33 mouse cellular contexts compared by ENCODE assay signal in the genomic region with DNA sequence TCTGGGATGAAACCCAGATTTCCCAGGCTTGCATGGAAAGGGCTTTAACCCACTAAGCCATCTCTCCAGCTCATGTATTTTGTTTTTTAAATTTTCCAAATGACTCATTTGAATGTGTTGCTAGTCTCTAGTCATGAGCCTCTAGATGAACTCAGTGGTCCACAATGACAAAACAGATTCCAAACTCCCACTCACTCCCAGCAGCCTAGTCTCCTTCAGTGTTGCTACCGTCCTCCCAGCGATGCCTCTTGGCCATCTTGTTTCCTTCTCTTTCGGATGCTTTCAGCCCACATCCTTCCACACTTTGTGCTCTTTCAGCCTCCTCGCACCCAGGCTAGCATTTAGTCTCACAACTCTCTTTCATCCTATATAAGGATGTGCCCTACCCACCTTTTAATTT. TPM values are rescaled to one million over a fixed set of nuclear protein-coding genes. Genes with fewer than 3 reads are reported as not detected.
A peak's percentile ranks its signal among the peaks of the same experiment; 100 is the strongest.
DNase-seq lines count a peak whose midpoint lies in the region; ATAC-seq lines count a peak whose summit lies in the region.
"Had no signal": no experiment of that assay in that cellular context is flagged by ENCODE, and none has a peak within 500 bp of the region (broad histone marks: within the 10 kb centered on the region; RNA-seq: fewer than 3 reads in every experiment).

No protein-coding gene starts in this region.

- WGBS in stomach, embryonic 15.5 days: 81% methylated on average over 4 of the region's 4 CpGs
- 80% methylated on average over 4 of the region's 4 CpGs for WGBS in hindbrain, embryonic 10.5 days

- no peak overlapping the region for H3K27ac ChIP-seq in stomach, embryonic 15.5 days
- no peak overlapping the region for H3K27ac ChIP-seq in hindbrain, embryonic 10.5 days
- H3K27ac ChIP-seq: embryonic facial prominence, embryonic 10.5 days; embryonic facial prominence, embryonic 13.5 days; forebrain, embryonic 12.5 days; forebrain, embryonic 15.5 days; gastrocnemius, adult 2 months; heart, embryonic 15.5 days; hindbrain, embryonic 14.5 days; hindbrain, postnatal 0 days had no signal

- H3K9ac ChIP-seq in stomach, embryonic 15.5 days: no peak overlapping the region
- H3K9ac ChIP-seq: embryonic facial prominence, embryonic 13.5 days; forebrain, embryonic 12.5 days; forebrain, embryonic 15.5 days; heart, embryonic 12.5 days; heart, embryonic 15.5 days; hindbrain, embryonic 14.5 days had no signal

- no peaks in the 10 kb centered on the region for H3K9me3 ChIP-seq in stomach, embryonic 15.5 days
- no peaks in the 10 kb centered on the region for H3K9me3 ChIP-seq in hindbrain, embryonic 10.5 days
- H3K9me3 ChIP-seq: embryonic facial prominence, embryonic 10.5 days; embryonic facial prominence, embryonic 13.5 days; forebrain, embryonic 12.5 days; forebrain, embryonic 15.5 days; heart, embryonic 12.5 days; heart, embryonic 15.5 days had no signal

- H3K4me3 ChIP-seq in stomach, embryonic 15.5 days (replicated peaks): no peak overlapping the region
- no peak overlapping the region for H3K4me3 ChIP-seq in hindbrain, embryonic 10.5 days
- H3K4me3 ChIP-seq: embryonic facial prominence, embryonic 10.5 days; embryonic facial prominence, embryonic 13.5 days; erythroblast, embryonic 14.5 days; forebrain, embryonic 12.5 days; forebrain, embryonic 15.5 days; gastrocnemius, adult 2 months; heart, embryonic 12.5 days; heart, embryonic 15.5 days had no signal

- peak; percentile 60; the same call in 1 of the 2 replicates for ATAC-seq in frontal cortex, adult (ENCODE audit: low TSS enrichment)
- ATAC-seq in stomach, embryonic 15.5 days (ENCODE audit: insufficient read depth, low FRiP score, low read depth): no peak
- ATAC-seq: activated CD4-positive, CD25-positive, alpha-beta regulatory T cell, adult 4 months; forebrain, embryonic 15.5 days; hindbrain, postnatal 0 days; inflammation-experienced regulatory T-cells, adult 6 months had no signal

- H3K27me3 ChIP-seq in stomach, embryonic 15.5 days (replicated peaks): peaks cover 9% of the 10 kb centered on the region
- H3K27me3 ChIP-seq in hindbrain, embryonic 10.5 days (ENCODE audit: insufficient read depth, poor library complexity, severe bottlenecking): peaks cover 25% of the 10 kb centered on the region

- H3K4me1 ChIP-seq in stomach, embryonic 15.5 days: no peaks in the 10 kb centered on the region
- H3K4me1 ChIP-seq in hindbrain, embryonic 10.5 days (replicated peaks): peaks cover 24% of the 10 kb centered on the region
- H3K4me1 ChIP-seq: embryonic facial prominence, embryonic 13.5 days; forebrain, embryonic 15.5 days; heart, embryonic 12.5 days; heart, embryonic 15.5 days had no signal

- DNase-seq in frontal cortex, postnatal 36 days (ENCODE audit: low spot score in 2 of 2): no peak
- peak; percentile 61 for DNase-seq in NIH3T3 (ENCODE audit: low read depth)
- DNase-seq in gastrocnemius, postnatal 14 days: no peak
- DNase-seq in hindbrain, embryonic 10.5 days (ENCODE audit: low spot score): no peak
- DNase-seq in right cerebral cortex, adult 2 months (ENCODE audit: low spot score in 2 of 2): no peak
- DNase-seq: adrenal gland, adult 8-10 months; adrenal gland, postnatal 25 days; cerebellum, adult 11 months; cerebellum, adult 2 months; cerebellum, postnatal 10 days; cerebellum, postnatal 36 days; embryo, embryonic 11 days; gastrocnemius, adult 2 months; gastrocnemius, postnatal 25 days; heart, adult 18-20 months; heart, postnatal 10 days; heart, postnatal 36 days had no signal

- H3K4me2 ChIP-seq in stomach, embryonic 15.5 days: 0 out of 2 replicates have a peak overlapping the region, but pooled peaks have one; percentile 27
- H3K4me2 ChIP-seq: embryonic facial prominence, embryonic 13.5 days; forebrain, embryonic 12.5 days; forebrain, embryonic 15.5 days; heart, embryonic 12.5 days; heart, embryonic 15.5 days; hindbrain, embryonic 14.5 days had no signal

- H3K36me3 ChIP-seq in stomach, embryonic 15.5 days: no peaks in the 10 kb centered on the region
- H3K36me3 ChIP-seq in hindbrain, embryonic 10.5 days: no peaks in the 10 kb centered on the region
- H3K36me3 ChIP-seq: embryonic facial prominence, embryonic 10.5 days; embryonic facial prominence, embryonic 13.5 days; forebrain, embryonic 12.5 days; forebrain, embryonic 15.5 days; heart, embryonic 12.5 days; heart, embryonic 15.5 days had no signal

- intact Hi-C loops in gastrocnemius, postnatal 14 days (cut with DNase I; ENCODE audit: low total_unique reads): no loop called here

RNA-seq across cellular contexts. Expression of gene Fbxo41, which starts 12.5 kb away (rescaled TPM):
- polyA plus RNA-seq in stomach, embryonic 15.5 days (2015; fragmentation: Nextera tagmentation; extraction: Ambion mirVana): 0.21 and 0.31 TPM in 2 replicates
- total RNA-seq in gastrocnemius, postnatal 14 days (2021): under 1 TPM; 0.02 to 0.04 TPM
- 0.60 and 0.97 TPM in 2 replicates for polyA plus RNA-seq in hindbrain, embryonic 10.5 days (2016; fragmentation: Nextera tagmentation; extraction: Ambion mirVana)
- total RNA-seq: gastrocnemius, postnatal 25 days; heart, adult 18-20 months; heart, postnatal 10 days; heart, postnatal 36 days had no signal
- polyA plus RNA-seq: erythroblast, embryonic 14.5 days had no signal

RNA-seq across cellular contexts. Expression of gene Egr4, which starts 23.1 kb away (rescaled TPM):
- polyA plus RNA-seq in stomach, embryonic 15.5 days (2015; fragmentation: Nextera tagmentation; extraction: Ambion mirVana): not detected in 2 replicates
- total RNA-seq in gastrocnemius, postnatal 14 days (2021): not detected
- polyA plus RNA-seq in hindbrain, embryonic 10.5 days (2016; fragmentation: Nextera tagmentation; extraction: Ambion mirVana): not detected in 2 replicates
- total RNA-seq: adrenal gland, adult 8-10 months; adrenal gland, postnatal 25 days; gastrocnemius, adult 2 months; gastrocnemius, postnatal 25 days; heart, adult 18-20 months; heart, postnatal 10 days; heart, postnatal 36 days; MEL had no signal
- polyA plus RNA-seq: activated CD4-positive, CD25-positive, alpha-beta regulatory T cell, adult 4 months; embryonic facial prominence, embryonic 10.5 days; embryonic facial prominence, embryonic 13.5 days; erythroblast, embryonic 14.5 days; forebrain, embryonic 12.5 days; forebrain, embryonic 15.5 days; gonadal fat pad, adult 2 months; heart, embryonic 12.5 days; heart, embryonic 15.5 days; hindbrain, embryonic 11.5 days; inflammation-experienced regulatory T-cells, adult 6 months had no signal

RNA-seq across cellular contexts. Expression of gene Pradc1, which starts 38.5 kb away (rescaled TPM):
- polyA plus RNA-seq in stomach, embryonic 15.5 days (2015; fragmentation: Nextera tagmentation; extraction: Ambion mirVana): 38.4 and 41.4 TPM in 2 replicates
- total RNA-seq in gastrocnemius, postnatal 14 days (2021): 10 to 100 TPM; 14.2 to 16.7 TPM
- 37.5 and 40.7 TPM in 2 replicates for polyA plus RNA-seq in hindbrain, embryonic 10.5 days (2016; fragmentation: Nextera tagmentation; extraction: Ambion mirVana)

RNA-seq across cellular contexts. Expression of gene Cct7, which starts 38.9 kb away (rescaled TPM):
- polyA plus RNA-seq in stomach, embryonic 15.5 days (2015; fragmentation: Nextera tagmentation; extraction: Ambion mirVana): 433 and 479 TPM in 2 replicates
- 100 to 1,000 TPM; 128 to 142 TPM for total RNA-seq in gastrocnemius, postnatal 14 days (2021)
- 641 and 745 TPM in 2 replicates for polyA plus RNA-seq in hindbrain, embryonic 10.5 days (2016; fragmentation: Nextera tagmentation; extraction: Ambion mirVana)

RNA-seq across cellular contexts. Expression of gene Smyd5, which starts 58.5 kb away (rescaled TPM):
- 41.4 and 48.6 TPM in 2 replicates for polyA plus RNA-seq in stomach, embryonic 15.5 days (2015; fragmentation: Nextera tagmentation; extraction: Ambion mirVana)
- 1 to 10 TPM; 7.6 to 9.0 TPM for total RNA-seq in gastrocnemius, postnatal 14 days (2021)
- 69.3 and 82.0 TPM in 2 replicates for polyA plus RNA-seq in hindbrain, embryonic 10.5 days (2016; fragmentation: Nextera tagmentation; extraction: Ambion mirVana)
